Mouse (Mus musculus) myocyte (in vitro differentiated cells): ENCODE measurements around the gene Gm10271. TPM values are rescaled to one million over a fixed set of nuclear protein-coding genes. Genes with fewer than 3 reads are reported as not detected.

Experiments used
- H3K27me3 ChIP-seq: one replicate; pipeline ENCODE4 v1.6.1; 2011; ENCODE audit not compliant: control insufficient read depth, insufficient read depth, insufficient read length
- H3K36me3 ChIP-seq: one replicate; pipeline ENCODE4 v1.6.1; 2011; ENCODE audit not compliant: control insufficient read depth, insufficient read depth
- H3K4me2 ChIP-seq: one replicate; pipeline ENCODE4 v1.6.1; 2011; ENCODE audit warnings: low read depth, control low read depth
- H3K4me3 ChIP-seq: one replicate; pipeline ENCODE4 v1.5.1; 2011; ENCODE audit warnings: mild to moderate bottlenecking, control low read depth, moderate library complexity
- H3K79me2 ChIP-seq: one replicate; pipeline ENCODE4 v1.6.1; 2011; ENCODE audit not compliant: control insufficient read depth, insufficient read depth
- H3ac ChIP-seq: one replicate; pipeline ENCODE4 v1.6.1; 2011; ENCODE audit not compliant: control insufficient read depth, insufficient read length
- CEBPB ChIP-seq: IDR thresholded peaks from 2 replicates; pipeline ENCODE4 v1.6.1; 2011; ENCODE audit warnings: mild to moderate bottlenecking, moderate library complexity; ENCODE audit not compliant: poor library complexity, insufficient read depth, severe bottlenecking
- E2F4 ChIP-seq: IDR thresholded peaks from one replicate; pipeline ENCODE4 v1.6.1; 2011; ENCODE audit warnings: mild to moderate bottlenecking, control low read depth, moderate library complexity; ENCODE audit not compliant: insufficient read depth
- MAX ChIP-seq: IDR thresholded peaks from one replicate; pipeline ENCODE4 v1.6.1; 2011; ENCODE audit warnings: low read depth, mild to moderate bottlenecking, control low read depth
- MYOD1 ChIP-seq, 3 experiments: IDR thresholded peaks; one replicate each; pipeline ENCODE4 v1.6.1; 2011; ENCODE audit warnings: control low read depth in 2 of 3, low read depth in 2 of 3, mild to moderate bottlenecking in 2 of 3, moderate library complexity in 1 of 3; ENCODE audit not compliant: insufficient read length in 2 of 3, control insufficient read depth in 1 of 3
- MYOG ChIP-seq, 3 experiments: IDR thresholded peaks; one replicate each; pipeline ENCODE4 v1.6.1; 2011; ENCODE audit warnings: control low read depth in 2 of 3, low read depth in 2 of 3, mild to moderate bottlenecking in 2 of 3; ENCODE audit not compliant: insufficient read length in 2 of 3, control insufficient read depth in 1 of 3, insufficient read depth in 1 of 3
- POLR2A ChIP-seq: IDR thresholded peaks from one replicate; pipeline ENCODE4 v1.6.1; 2011; ENCODE audit warnings: low read depth, mild to moderate bottlenecking, control low read depth, moderate library complexity; ENCODE audit not compliant: insufficient read length
- POLR2AphosphoS2 ChIP-seq: IDR thresholded peaks from one replicate; pipeline ENCODE4 v1.6.1; 2011; ENCODE audit warnings: low read depth, control low read depth; ENCODE audit not compliant: insufficient read length
- REST ChIP-seq: IDR thresholded peaks from one replicate; pipeline ENCODE4 v1.6.1; 2011; ENCODE audit warnings: mild to moderate bottlenecking, control low read depth, moderate library complexity; ENCODE audit not compliant: insufficient read depth, insufficient read length
- SRF ChIP-seq: IDR thresholded peaks from one replicate; pipeline ENCODE4 v1.6.1; 2011; ENCODE audit warnings: low read depth; ENCODE audit not compliant: control insufficient read depth, insufficient read length
- TCF12 ChIP-seq: IDR thresholded peaks from one replicate; pipeline ENCODE4 v1.6.1; 2011; ENCODE audit warnings: mild to moderate bottlenecking, control low read depth; ENCODE audit not compliant: poor library complexity, insufficient read depth, severe bottlenecking
- TCF3 ChIP-seq: IDR thresholded peaks from one replicate; pipeline ENCODE4 v1.6.1; 2011; ENCODE audit warnings: low read depth, control low read depth; ENCODE audit not compliant: insufficient read length
- USF1 ChIP-seq: IDR thresholded peaks from one replicate; pipeline ENCODE4 v1.6.1; 2011; ENCODE audit warnings: low read depth, mild to moderate bottlenecking, control low read depth, moderate library complexity
- polyA plus RNA-seq: library from polyadenylated mRNA; unstranded; fragments of >200 nt; fragmentation: generic; extraction: Trizol; gene quantifications from one replicate; pipeline ENCODE4 v1.2.1, GENCODE M21; 2012; ENCODE audit warnings: missing spikeins

Gm10271 gene
- polyA plus RNA-seq, 1 experiment = not detected

DNA sequence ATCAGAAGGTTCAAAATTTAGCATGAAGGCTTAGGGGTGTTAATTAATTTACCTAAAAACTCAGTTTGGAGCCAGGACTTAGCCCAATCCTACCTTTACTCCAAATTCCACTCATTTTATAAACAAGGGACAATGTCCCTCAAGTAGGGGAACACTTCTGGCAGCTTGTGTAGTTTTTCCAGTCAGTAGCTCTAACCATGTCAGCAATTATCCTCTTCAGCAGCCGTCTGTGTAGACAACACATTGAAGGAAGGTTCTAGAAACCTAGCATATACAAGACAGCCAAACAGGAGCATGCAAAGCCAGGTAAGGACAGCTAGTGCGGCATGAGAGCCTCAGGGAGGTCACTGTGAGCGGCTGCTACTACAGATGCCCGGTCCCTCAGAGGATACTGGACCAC is 7.8 kb downstream of the Gm10271 start:
- Histone ChIP-seq H3ac (no peak overlapping the region), H3K4me2 (no peak overlapping the region), H3K36me3 (no peaks in the 10 kb centered on the region), H3K27me3 (no peaks in the 10 kb centered on the region), H3K4me3 (no peak overlapping the region), H3K79me2 (no peaks in the 10 kb centered on the region)
- TF ChIP-seq MAX (no peak), CEBPB (no peak), POLR2A (no peak)

DNA sequence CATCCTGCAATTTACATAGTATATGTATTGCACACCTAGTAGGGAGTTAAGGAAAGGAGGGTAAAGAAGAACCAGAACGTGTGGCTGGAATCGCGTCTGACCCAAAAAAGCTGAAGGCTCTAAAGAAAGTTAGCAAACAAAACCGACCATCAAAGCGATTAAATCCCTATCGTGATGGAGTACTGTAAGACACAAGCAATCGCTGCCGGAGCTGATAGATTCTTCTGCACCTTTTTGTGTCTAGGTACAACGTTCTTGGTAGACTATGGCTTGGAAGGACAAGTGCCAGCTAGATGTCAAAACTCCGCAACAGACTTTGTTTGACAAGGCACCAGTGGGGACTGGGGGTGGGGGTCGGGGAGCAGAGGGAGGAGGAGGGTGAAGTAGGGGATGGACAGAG is 8.3 kb downstream of the Gm10271 start:
- Histone ChIP-seq H3K79me2 (no peaks in the 10 kb centered on the region), H3K36me3 (no peaks in the 10 kb centered on the region), H3K4me2 (no peak overlapping the region), H3ac (no peak overlapping the region), H3K4me3 (no peak overlapping the region), H3K27me3 (no peaks in the 10 kb centered on the region)
- TF ChIP-seq TCF3 = no peak
- TF ChIP-seq MYOD1 (IDR thresholded peaks at IDR 0.05; ENCODE audit: control insufficient read depth in 1 of 3, insufficient read length in 2 of 3, low read depth in 2 of 3) = no peak
- TF ChIP-seq E2F4 = no peak
- no peak for TF ChIP-seq POLR2AphosphoS2

DNA sequence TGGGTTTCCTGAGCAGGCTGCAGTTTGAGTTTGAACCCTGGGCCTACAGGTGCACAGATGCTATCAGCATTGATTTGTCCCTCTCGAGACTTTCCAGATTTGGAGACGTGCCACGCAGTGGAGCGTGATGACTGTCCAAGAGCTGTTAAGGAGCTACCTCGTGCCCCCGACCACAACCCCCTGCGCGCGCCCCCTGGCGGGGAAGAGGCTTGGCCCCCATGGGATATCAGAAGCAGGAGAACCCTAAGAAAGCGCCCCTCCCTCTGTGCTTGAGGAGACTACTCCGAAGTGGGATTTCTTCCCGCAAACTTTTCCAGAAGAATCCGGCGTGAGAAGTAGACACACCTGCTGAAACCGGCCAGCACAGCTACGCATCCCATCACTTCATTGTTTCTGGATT is 9.6 kb downstream of the Gm10271 start:
- H3K27me3 ChIP-seq = no peaks in the 10 kb centered on the region
- no peak overlapping the region for H3ac ChIP-seq
- no peaks in the 10 kb centered on the region for H3K36me3 ChIP-seq
- H3K4me3 ChIP-seq = no peak overlapping the region
- TF ChIP-seq CEBPB (no peak), TCF12 (no peak), REST (no peak), E2F4 (no peak), POLR2AphosphoS2 (no peak), MYOD1 (IDR thresholded peaks at IDR 0.05; ENCODE audit: control insufficient read depth in 1 of 3, insufficient read length in 2 of 3, low read depth in 2 of 3) (no peak), POLR2A (no peak), MAX (no peak), TCF3 (no peak), MYOG (IDR thresholded peaks at IDR 0.05; ENCODE audit: control insufficient read depth in 1 of 3, insufficient read depth in 1 of 3, insufficient read length in 2 of 3, low read depth in 2 of 3) (no peak), SRF (no peak), USF1 (no peak)
- H3K4me2 ChIP-seq = no peak overlapping the region
- no peaks in the 10 kb centered on the region for H3K79me2 ChIP-seq

DNA sequence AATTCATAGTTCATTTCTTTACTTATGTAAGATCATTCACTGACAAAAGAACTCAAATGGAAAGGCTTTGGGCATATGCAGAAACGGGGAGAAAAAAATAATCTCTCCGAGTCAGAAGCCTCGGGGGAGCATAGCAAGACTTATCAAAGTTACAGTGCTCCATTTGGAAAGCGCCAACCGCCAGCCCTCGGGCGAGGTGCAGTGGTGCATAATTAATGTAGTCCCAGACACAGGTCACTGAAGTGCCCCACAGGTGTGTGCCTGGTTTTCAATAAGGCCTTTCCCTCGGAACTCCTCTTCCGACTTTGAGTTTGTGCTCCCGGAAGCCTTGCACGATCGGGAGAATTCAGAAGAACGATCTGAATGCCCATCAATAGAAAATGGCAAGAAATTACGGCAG is 10.3 kb downstream of the Gm10271 start:
- Histone ChIP-seq H3K79me2 (no peaks in the 10 kb centered on the region), H3K4me3 (no peak overlapping the region), H3K27me3 (no peaks in the 10 kb centered on the region), H3K4me2 (no peak overlapping the region), H3ac (no peak overlapping the region), H3K36me3 (no peaks in the 10 kb centered on the region)
- no peak for TF ChIP-seq MYOD1 (IDR thresholded peaks at IDR 0.05; ENCODE audit: control insufficient read depth in 1 of 3, insufficient read length in 2 of 3, low read depth in 2 of 3)
- no peak for TF ChIP-seq REST
- TF ChIP-seq POLR2AphosphoS2 = no peak
- TF ChIP-seq MYOG (IDR thresholded peaks at IDR 0.05; ENCODE audit: control insufficient read depth in 1 of 3, insufficient read depth in 1 of 3, insufficient read length in 2 of 3, low read depth in 2 of 3) = no peak
- no peak for TF ChIP-seq TCF12
- no peak for TF ChIP-seq POLR2A
- no peak for TF ChIP-seq E2F4
- TF ChIP-seq USF1 = no peak
- TF ChIP-seq SRF = no peak
- TF ChIP-seq CEBPB = no peak
- no peak for TF ChIP-seq TCF3
- no peak for TF ChIP-seq MAX

DNA sequence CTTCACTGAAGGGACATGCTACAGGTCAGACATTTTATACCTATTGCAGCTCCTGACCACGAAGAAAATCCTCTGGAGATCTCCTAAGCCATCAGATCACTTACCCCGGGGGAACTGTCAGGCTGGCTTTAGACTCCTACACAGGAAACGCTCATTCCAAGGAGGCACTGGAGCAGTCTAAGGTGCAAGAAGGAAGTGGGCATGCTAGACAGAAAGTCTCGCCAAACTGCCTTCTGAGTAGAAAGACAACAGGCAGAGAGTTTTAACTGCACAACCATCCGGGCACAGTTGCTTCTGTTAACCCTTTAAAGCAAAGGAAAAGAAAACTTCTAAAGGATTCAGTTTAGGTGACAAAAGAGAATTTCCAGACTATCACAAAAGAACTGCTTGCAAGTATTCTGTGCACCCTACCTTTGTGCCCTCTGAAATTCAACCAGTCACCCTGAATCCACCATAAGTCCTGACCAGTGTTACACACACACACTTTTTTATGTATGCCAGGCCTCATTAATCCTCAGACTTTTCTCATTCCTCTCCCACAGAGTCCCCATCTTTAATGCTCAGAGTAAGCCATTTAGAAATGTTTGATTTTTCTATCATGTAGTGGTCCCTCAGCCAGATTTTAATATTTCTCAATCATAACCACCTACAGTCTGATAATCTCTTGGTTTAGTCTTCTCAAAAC is 14.4 kb downstream of the Gm10271 start:
- Histone ChIP-seq H3K36me3 (no peaks in the 10 kb centered on the region), H3K79me2 (no peaks in the 10 kb centered on the region), H3ac (no peak overlapping the region), H3K4me2 (no peak overlapping the region), H3K4me3 (no peak overlapping the region), H3K27me3 (no peaks in the 10 kb centered on the region)
- TF ChIP-seq POLR2A = no peak
- TF ChIP-seq CEBPB = no peak
- no peak for TF ChIP-seq MYOD1 (IDR thresholded peaks at IDR 0.05; ENCODE audit: control insufficient read depth in 1 of 3, insufficient read length in 2 of 3, low read depth in 2 of 3)
- TF ChIP-seq TCF12 = no peak
- no peak for TF ChIP-seq POLR2AphosphoS2
